Mouse (Mus musculus) lung, embryonic 16.5 days (tissue): ENCODE results near the gene Arl10. TPM values are rescaled to one million over a fixed set of nuclear protein-coding genes. Genes with fewer than 3 reads are reported as not detected.
A peak's percentile ranks its signal among the peaks of the same experiment; 100 is the strongest.

ENCODE experiments used
- ATAC-seq: fragments of 200-750 bp; cut with Nextera tagmentation; 2 replicates; pipeline ENCODE4 v1.8.0; 2017; ENCODE audit warnings: low read depth, mild to moderate bottlenecking, moderate library complexity
- H3K27ac ChIP-seq: fragments of 300-500 bp; sonication (generic); 2 replicates; pipeline ENCODE4 v1.5.1; 2014; ENCODE audit warnings: mild to moderate bottlenecking, control low read depth, low read length
- H3K27me3 ChIP-seq: fragments of 300-500 bp; sonication (generic); 2 replicates; pipeline ENCODE4 v1.6.1; 2014; ENCODE audit warnings: low read depth, low read length, mixed read lengths; ENCODE audit not compliant: control insufficient read depth, insufficient read depth
- H3K36me3 ChIP-seq: fragments of 300-500 bp; sonication (generic); 2 replicates; pipeline ENCODE4 v1.6.1; 2014; ENCODE audit warnings: low read length; ENCODE audit not compliant: control insufficient read depth, insufficient read depth
- H3K4me1 ChIP-seq: fragments of 300-500 bp; sonication (generic); replicated peaks from 2 replicates; pipeline ENCODE4 v1.6.1; 2014; ENCODE audit warnings: low read length, mixed read lengths; ENCODE audit not compliant: control insufficient read depth, insufficient read depth
- H3K4me2 ChIP-seq: fragments of 300-500 bp; sonication (generic); 2 replicates; pipeline ENCODE4 v1.6.1; 2014; ENCODE audit warnings: low read depth, low read length, control low read depth
- H3K4me3 ChIP-seq: fragments of 300-500 bp; sonication (generic); 2 replicates; pipeline ENCODE4 v1.5.1; 2014; ENCODE audit warnings: mild to moderate bottlenecking, low read length, control low read depth
- H3K9ac ChIP-seq: fragments of 300-500 bp; sonication (generic); 2 replicates; pipeline ENCODE4 v1.6.1; 2014; ENCODE audit warnings: low read length, control low read depth
- H3K9me3 ChIP-seq: fragments of 300-500 bp; sonication (generic); 2 replicates; pipeline ENCODE4 v1.6.1; 2016; ENCODE audit warnings: low read length; ENCODE audit not compliant: control insufficient read depth
- WGBS: fragments of 180-500 bp; shearing (Covaris S2); extraction: QIAGEN DNeasy Blood & Tissue Kit; methylation state at CpG from one replicate; pipeline ENCODE4 v1.1.7; 2014; 5-methylcytosine and 5-hydroxymethylcytosine counted together
- polyA plus RNA-seq: library from polyadenylated mRNA; unstranded; fragments of >200 nt; fragmentation: Nextera tagmentation; extraction: Ambion mirVana; gene quantifications from 2 replicates; pipeline ENCODE4 v1.2.1, GENCODE M21; 2015

Arl10 gene
- polyA plus RNA-seq, 1 experiment from 2014 or later, result 25.3 TPM

GRCm38 (mm10) chr13:54577652-54578507, 3.1 kb downstream of the Arl10 start:
- H3K36me3 ChIP-seq, result peaks cover 13% of the 10 kb centered on the region
- 77% methylated on average over 21 of the region's 21 CpGs for WGBS
- H3K4me3 ChIP-seq, result no peak overlapping the region
- no peak overlapping the region for H3K9ac ChIP-seq
- H3K4me1 ChIP-seq, result peaks cover 20% of the 10 kb centered on the region
- no peak for ATAC-seq
- H3K4me2 ChIP-seq, result no peak overlapping the region
- H3K9me3 ChIP-seq, result no peaks in the 10 kb centered on the region
- no peak overlapping the region for H3K27ac ChIP-seq
- H3K27me3 ChIP-seq, result no peaks in the 10 kb centered on the region

DNA sequence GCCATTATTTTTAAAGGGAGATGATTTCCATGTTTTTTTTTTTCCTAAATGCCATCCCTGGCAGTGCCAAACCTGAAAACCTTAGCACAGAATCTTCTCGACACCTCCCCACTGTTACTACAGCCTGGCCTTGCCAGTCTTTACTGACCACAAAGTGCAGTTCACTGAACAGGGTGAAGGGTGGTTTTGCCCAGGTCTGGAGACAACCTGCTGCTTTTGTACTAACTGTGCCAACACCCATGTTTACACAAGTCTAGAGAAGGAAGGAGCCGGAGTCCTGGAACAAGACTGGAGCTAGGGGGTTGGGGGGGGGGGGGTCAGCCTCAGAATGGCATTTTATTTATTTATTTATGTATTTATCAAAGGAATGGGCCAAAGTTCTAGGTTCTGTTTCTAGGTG, 6.6 kb downstream of the Arl10 start:
- H3K4me2 ChIP-seq, result no peak overlapping the region
- H3K27me3 ChIP-seq, result no peaks in the 10 kb centered on the region
- no peaks in the 10 kb centered on the region for H3K9me3 ChIP-seq
- H3K27ac ChIP-seq, result peak overlapping the region; percentile 19; the same call in 1 of the 2 replicates
- no peak overlapping the region for H3K4me3 ChIP-seq
- peaks cover 27% of the 10 kb centered on the region for H3K36me3 ChIP-seq
- peak; percentile 48 for ATAC-seq
- no peak overlapping the region for H3K9ac ChIP-seq
- 41% methylated on average over 2 of the region's 2 CpGs for WGBS
- peaks cover 9% of the 10 kb centered on the region for H3K4me1 ChIP-seq

GRCm38 (mm10) chr13:54582126-54582525, 7.3 kb downstream of the Arl10 start:
- H3K4me3 ChIP-seq, result no peak overlapping the region
- WGBS, result 53% methylated on average over 10 of the region's 10 CpGs
- no peak overlapping the region for H3K4me2 ChIP-seq
- no peak overlapping the region for H3K27ac ChIP-seq
- H3K9ac ChIP-seq, result no peak overlapping the region
- H3K4me1 ChIP-seq, result peaks cover 5% of the 10 kb centered on the region; the same call in 1 of the 2 replicates
- ATAC-seq, result no peak
- no peaks in the 10 kb centered on the region for H3K27me3 ChIP-seq
- H3K36me3 ChIP-seq, result peaks cover 27% of the 10 kb centered on the region
- no peaks in the 10 kb centered on the region for H3K9me3 ChIP-seq

GRCm38 (mm10) chr13:54582860-54583259, 8.0 kb downstream of the Arl10 start:
- H3K4me1 ChIP-seq, result peaks cover 5% of the 10 kb centered on the region; the same call in 1 of the 2 replicates
- peaks cover 27% of the 10 kb centered on the region for H3K36me3 ChIP-seq
- no peak overlapping the region for H3K9ac ChIP-seq
- no peaks in the 10 kb centered on the region for H3K27me3 ChIP-seq
- no peak overlapping the region for H3K4me3 ChIP-seq
- WGBS, result 77% methylated on average over 5 of the region's 5 CpGs
- H3K27ac ChIP-seq, result no peak overlapping the region
- no peak for ATAC-seq
- H3K4me2 ChIP-seq, result no peak overlapping the region
- no peaks in the 10 kb centered on the region for H3K9me3 ChIP-seq

DNA sequence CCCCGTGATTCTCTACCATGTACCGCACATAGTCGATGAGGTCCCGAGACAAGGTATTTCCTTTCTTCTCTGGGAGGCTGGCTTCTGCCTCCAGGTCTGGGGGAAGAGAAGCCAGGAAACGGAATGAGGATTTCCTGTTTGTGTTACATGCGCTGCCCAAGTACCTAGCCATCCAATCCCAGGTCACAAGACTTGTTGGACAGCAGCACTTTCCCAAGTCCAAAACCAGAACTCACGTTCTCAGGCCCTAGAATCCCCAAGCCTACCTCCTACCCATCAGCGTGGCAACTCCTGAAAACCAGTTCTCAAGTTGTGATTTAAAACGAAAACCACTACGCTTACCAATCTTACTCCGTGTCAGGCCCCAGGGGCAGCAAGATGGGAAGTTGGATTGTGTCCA, 11.0 kb downstream of the Arl10 start:
- ATAC-seq, result no peak
- peaks cover 16% of the 10 kb centered on the region for H3K36me3 ChIP-seq

DNA sequence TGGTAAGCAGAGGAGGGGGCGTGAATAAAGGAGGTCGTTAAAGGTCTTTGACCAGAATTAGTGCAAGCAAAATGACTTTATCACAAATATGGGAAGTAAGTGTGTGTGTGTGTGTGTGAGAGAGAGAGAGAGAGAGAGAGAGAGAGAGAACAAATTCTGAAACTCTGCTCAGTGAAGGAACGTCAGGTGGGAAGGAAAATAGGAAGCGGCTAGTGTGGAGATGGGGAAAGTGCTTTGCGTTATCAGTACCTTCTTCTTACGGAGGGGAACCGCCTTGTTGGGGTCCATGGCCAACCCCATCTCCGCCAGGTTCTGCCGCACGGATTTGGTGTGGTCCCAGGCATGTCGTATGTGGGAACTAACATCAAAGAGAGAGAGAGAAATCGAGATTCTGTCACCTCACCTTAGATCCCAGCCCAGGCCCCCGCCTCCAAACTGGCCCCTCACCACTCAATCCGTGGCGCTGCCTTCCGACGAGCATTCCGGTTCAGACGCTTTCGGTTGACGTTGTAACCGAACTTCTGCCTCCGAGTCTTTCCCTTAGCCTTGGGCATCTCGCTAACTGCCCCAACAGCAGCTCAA, 14.7 kb downstream of the Arl10 start:
- Histone ChIP-seq H3K9me3 (no peaks in the 10 kb centered on the region), H3K4me2 (peak overlapping the region; percentile 67), H3K27ac (peak overlapping the region; percentile 40; the same call in 1 of the 2 replicates), H3K27me3 (no peaks in the 10 kb centered on the region), H3K4me3 (peak overlapping the region; percentile 90), H3K9ac (peak overlapping the region; percentile 77), H3K4me1 (peaks cover 11% of the 10 kb centered on the region), H3K36me3 (peaks cover 5% of the 10 kb centered on the region; the same call in 1 of the 2 replicates)
- ATAC-seq, result no peak; the same call in none of the 2 replicates
- WGBS, result 1% methylated on average over 23 of the region's 24 CpGs

More for the DNA sequence above, 11.0 kb downstream of the Arl10 start:
- Histone ChIP-seq H3K4me3 (no peak overlapping the region), H3K9ac (no peak overlapping the region), H3K27me3 (no peaks in the 10 kb centered on the region), H3K4me2 (no peak overlapping the region), H3K27ac (no peak overlapping the region), H3K4me1 (peaks cover 9% of the 10 kb centered on the region), H3K9me3 (no peaks in the 10 kb centered on the region)
- WGBS, result 71% methylated on average over 11 of the region's 11 CpGs

DNA sequence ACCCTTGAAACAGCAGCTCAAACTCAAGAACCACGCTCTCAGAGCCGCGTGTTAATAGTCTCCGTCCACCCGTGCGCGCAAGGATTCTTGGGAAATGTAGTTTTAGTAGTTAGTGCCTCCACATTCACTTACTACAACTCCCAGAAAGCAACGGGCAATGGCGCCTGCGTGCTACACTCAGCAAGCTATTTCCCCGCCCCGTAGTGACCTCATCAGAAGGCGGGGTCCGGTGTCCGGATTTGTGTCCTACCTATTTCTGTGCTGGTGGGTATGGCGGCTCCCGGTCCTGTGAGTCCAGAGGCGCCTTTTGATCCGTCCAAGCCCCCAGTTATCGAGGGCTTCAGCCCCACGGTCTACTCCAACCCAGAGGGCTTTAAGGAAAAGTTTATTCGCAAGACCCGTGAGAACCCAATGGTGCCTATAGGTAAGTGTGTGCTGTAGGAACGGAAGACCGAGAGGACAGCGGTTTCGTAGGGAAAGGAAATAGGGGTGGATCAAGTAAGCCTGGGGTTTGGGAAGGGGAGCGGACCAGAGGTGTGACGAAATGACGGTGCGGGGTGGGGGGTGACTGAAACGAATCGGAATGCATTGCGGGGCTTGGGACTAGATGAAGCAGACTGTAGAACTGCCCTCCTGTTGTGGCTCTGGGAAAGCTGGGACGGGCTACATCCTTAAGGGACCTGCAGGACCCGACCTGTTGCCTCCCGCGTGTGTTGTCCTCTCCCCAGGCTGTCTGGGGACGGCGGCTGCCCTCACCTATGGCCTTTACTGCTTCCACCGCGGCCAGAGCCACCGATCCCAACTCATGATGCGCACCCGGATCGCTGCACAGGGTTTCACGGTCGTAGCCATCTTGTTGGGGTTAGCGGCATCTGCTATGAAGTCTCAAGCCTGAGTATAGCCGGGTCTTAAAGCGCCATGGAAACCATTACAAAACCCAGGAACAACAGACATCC, 15.5 kb downstream of the Arl10 start, which contains the start of the genes Nop16 and Higd2a:
TSS of gene Nop16 (minus strand) at position 95 of the 956 bp plus-strand sequence.
TSS of gene Higd2a (plus strand) at position 212 of the 956 bp plus-strand sequence.
- Histone ChIP-seq H3K36me3 (no peaks in the 10 kb centered on the region; the same call in 1 of the 2 replicates), H3K4me1 (peaks cover 11% of the 10 kb centered on the region), H3K27ac (peak within 1 kb of the TSS; percentile 63), H3K9me3 (no peaks in the 10 kb centered on the region), H3K9ac (peak within 1 kb of the TSS; percentile 90), H3K4me2 (peak within 1 kb of the TSS; percentile 82), H3K27me3 (no peaks in the 10 kb centered on the region), H3K4me3 (peak within 1 kb of the TSS; percentile 90)
- ATAC-seq, result peak; percentile 98
- under 1% methylated on average over 51 of the region's 51 CpGs for WGBS

- no peak overlapping the region for H3K27ac ChIP-seq
- H3K4me3 ChIP-seq, result no peak overlapping the region
- H3K27me3 ChIP-seq, result no peaks in the 10 kb centered on the region
- no peaks in the 10 kb centered on the region for H3K9me3 ChIP-seq
- no peak overlapping the region for H3K4me2 ChIP-seq
- no peaks in the 10 kb centered on the region; the same call in none of the 2 replicates for H3K36me3 ChIP-seq
- H3K4me1 ChIP-seq, result peaks cover 19% of the 10 kb centered on the region
- WGBS, result 91% methylated on average over 8 of the region's 8 CpGs
- ATAC-seq, result no peak
- H3K9ac ChIP-seq, result no peak overlapping the region
Measured at GRCm38 (mm10) chr13:54591776-54592356, 17.1 kb downstream of the Arl10 start.
